Mouse (Mus musculus) MEL (cell line): ENCODE results near the gene Epha4.

ENCODE experiments used
- CTCF ChIP-seq, 3 experiments: IDR thresholded peaks in 2 of 3; conservative IDR thresholded peaks in 1 of 3; 2 replicates each; pipeline ENCODE4 v1.5.1; 2011 to 2012; ENCODE audit warnings: low read length in 3 of 3, low read depth in 2 of 3, mild to moderate bottlenecking in 2 of 3, improper control_type of control experiment in 1 of 3, inconsistent platforms in 1 of 3, mixed read lengths in 1 of 3, moderate library complexity in 1 of 3; ENCODE audit not compliant: control insufficient read depth in 1 of 3, insufficient read depth in 1 of 3, poor library complexity in 1 of 3, severe bottlenecking in 1 of 3
- ELF1 ChIP-seq: IDR thresholded peaks from 2 replicates; pipeline ENCODE4 v1.6.1; 2014; ENCODE audit warnings: low read depth, mild to moderate bottlenecking, inconsistent platforms, low read length, improper control_type of control experiment, moderate library complexity
- ETS1 ChIP-seq: IDR thresholded peaks from 2 replicates; pipeline ENCODE4 v1.6.1; 2012; ENCODE audit warnings: low read depth, mild to moderate bottlenecking, inconsistent platforms, low read length, improper control_type of control experiment, moderate library complexity
- GATA1 ChIP-seq: IDR thresholded peaks from 2 replicates; pipeline ENCODE4 v1.6.1; 2011; ENCODE audit warnings: low read depth, low read length, improper control_type of control experiment
- MEF2A ChIP-seq: IDR thresholded peaks from 2 replicates; pipeline ENCODE4 v1.6.1; 2014; ENCODE audit warnings: low read depth, mild to moderate bottlenecking, inconsistent platforms, low read length, improper control_type of control experiment; ENCODE audit not compliant: poor library complexity, insufficient replicate concordance, severe bottlenecking; ENCODE audit errors: extremely low read depth
- MYC ChIP-seq: IDR thresholded peaks from 2 replicates; pipeline ENCODE4 v1.6.1; 2011; ENCODE audit warnings: low read depth, mild to moderate bottlenecking, low read length, improper control_type of control experiment, moderate library complexity
- POLR2A ChIP-seq, 2 experiments: IDR thresholded peaks; 2 replicates each; pipeline ENCODE4 v1.6.1; 2011 to 2012; ENCODE audit warnings: low read length in 2 of 2, mild to moderate bottlenecking in 2 of 2, control low read depth in 1 of 2, improper control_type of control experiment in 1 of 2, low read depth in 1 of 2, moderate library complexity in 1 of 2; ENCODE audit not compliant: control insufficient read depth in 1 of 2, insufficient read depth in 1 of 2, poor library complexity in 1 of 2
- TAL1 ChIP-seq: IDR thresholded peaks from 2 replicates; pipeline ENCODE4 v1.6.1; 2012; ENCODE audit warnings: mild to moderate bottlenecking, inconsistent platforms, low read length, moderate library complexity, mixed read lengths
- TCF12 ChIP-seq: IDR thresholded peaks from 2 replicates; pipeline ENCODE4 v1.6.1; 2014; ENCODE audit warnings: low read depth, mild to moderate bottlenecking, inconsistent platforms, low read length, improper control_type of control experiment, moderate library complexity

DNA sequence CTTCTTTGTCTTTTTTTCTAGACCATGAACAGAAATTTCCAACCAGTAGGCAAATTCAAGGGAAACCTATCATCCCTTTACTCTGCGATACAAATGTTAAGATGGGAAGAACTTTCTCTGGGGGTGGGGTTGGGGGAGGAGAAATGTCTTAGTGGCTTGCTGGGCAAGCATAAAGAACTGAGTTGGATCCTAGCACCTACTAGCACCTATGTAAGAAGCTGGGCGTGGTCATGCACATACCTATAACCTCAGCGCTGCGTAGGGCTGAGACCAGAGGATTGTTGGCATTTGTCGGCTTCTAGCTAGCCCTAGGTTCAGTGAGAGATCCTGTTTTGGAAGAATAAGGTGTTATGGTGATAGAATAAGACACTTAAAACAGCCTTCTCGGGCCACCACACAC lies 24.7 kb downstream of the Epha4 start:
- TF ChIP-seq GATA1 (no peak), TCF12 (no peak), CTCF (IDR thresholded peaks at IDR 0.05 in 2 of 3, conservative IDR thresholded peaks at IDR 0.05 in 1 of 3; ENCODE audit: control insufficient read depth in 1 of 3, insufficient read depth in 1 of 3, low read depth in 2 of 3, low read length in 3 of 3, poor library complexity in 1 of 3, severe bottlenecking in 1 of 3) (no peak), MYC (no peak), POLR2A (IDR thresholded peaks at IDR 0.05; ENCODE audit: control insufficient read depth in 1 of 2, insufficient read depth in 1 of 2, low read depth in 1 of 2, low read length in 2 of 2, poor library complexity in 1 of 2) (no peak), ETS1 (no peak), ELF1 (no peak), MEF2A (no peak), TAL1 (no peak)
